Mouse (Mus musculus): Measurements from ENCODE around the gene Arhgap6. TPM values are rescaled to one million over a fixed set of nuclear protein-coding genes. Genes with fewer than 3 reads are reported as not detected.

The Arhgap6 gene
- polyA plus RNA-seq, 1 experiment from 2014 or later, result 4.4 TPM

- Histone ChIP-seq H3K4me3 (no peak overlapping the region), H3K9ac (no peak overlapping the region), H3K36me3 (no peaks in the 10 kb centered on the region), H3K27me3 (peaks cover 6% of the 10 kb centered on the region; the same call in 1 of the 2 replicates), H3K9me3 (no peaks in the 10 kb centered on the region), H3K27ac (no peak overlapping the region), H3K4me2 (no peak overlapping the region), H3K4me1 (no peaks in the 10 kb centered on the region)
- no peak for ATAC-seq (ENCODE audit: insufficient number of reproducible peaks, low FRiP score, low TSS enrichment, low read depth)
Observed at GRCm38 (mm10) chrX:169012701-169013100, 217.8 kb downstream of the Arhgap6 start.

- H3K4me1 ChIP-seq, result no peaks in the 10 kb centered on the region
- no peak overlapping the region for H3K9ac ChIP-seq
- H3K27ac ChIP-seq, result no peak overlapping the region
- no peaks in the 10 kb centered on the region for H3K9me3 ChIP-seq
- no peak overlapping the region for H3K4me3 ChIP-seq
- no peaks in the 10 kb centered on the region for H3K36me3 ChIP-seq
- no peak for ATAC-seq (ENCODE audit: insufficient number of reproducible peaks, low FRiP score, low TSS enrichment, low read depth)
- H3K27me3 ChIP-seq, result peaks cover 25% of the 10 kb centered on the region
- H3K4me2 ChIP-seq, result no peak overlapping the region
- WGBS, result 96% methylated on average over 1 of the region's 1 CpGs
Observed at GRCm38 (mm10) chrX:169034390-169034789, 239.5 kb downstream of the Arhgap6 start.

GRCm38 (mm10) chrX:169036403-169037296, 241.8 kb downstream of the Arhgap6 start:
- H3K27me3 ChIP-seq, result peaks cover 25% of the 10 kb centered on the region
- H3K4me3 ChIP-seq, result peak overlapping the region; percentile 38
- no peaks in the 10 kb centered on the region for H3K4me1 ChIP-seq
- no peaks in the 10 kb centered on the region for H3K9me3 ChIP-seq
- WGBS, result 21% methylated on average over 31 of the region's 32 CpGs
- H3K27ac ChIP-seq, result no peak overlapping the region
- peak overlapping the region; percentile 52 for H3K4me2 ChIP-seq
- no peaks in the 10 kb centered on the region for H3K36me3 ChIP-seq
- peak; percentile 85 for ATAC-seq (ENCODE audit: insufficient number of reproducible peaks, low FRiP score, low TSS enrichment, low read depth)
- H3K9ac ChIP-seq, result no peak overlapping the region

- no peaks in the 10 kb centered on the region for H3K4me1 ChIP-seq
- H3K9ac ChIP-seq, result no peak overlapping the region
- no peaks in the 10 kb centered on the region for H3K36me3 ChIP-seq
- peaks cover 25% of the 10 kb centered on the region for H3K27me3 ChIP-seq
- 0 out of 2 replicates have a peak overlapping the region, but pooled peaks have one; percentile 52 for H3K4me2 ChIP-seq
- ATAC-seq (ENCODE audit: insufficient number of reproducible peaks, low FRiP score, low TSS enrichment, low read depth), result no peak
- H3K4me3 ChIP-seq, result peak overlapping the region; percentile 38; the same call in 1 of the 2 replicates
- no peaks in the 10 kb centered on the region for H3K9me3 ChIP-seq
- no peak overlapping the region for H3K27ac ChIP-seq
- 59% methylated on average over 4 of the region's 4 CpGs for WGBS
Observed at GRCm38 (mm10) chrX:169037401-169037800, 242.5 kb downstream of the Arhgap6 start.

GRCm38 (mm10) chrX:169043872-169044271, 249.0 kb downstream of the Arhgap6 start:
- Histone ChIP-seq H3K4me2 (no peak overlapping the region), H3K27ac (no peak overlapping the region), H3K27me3 (peaks cover 4% of the 10 kb centered on the region; the same call in 1 of the 2 replicates), H3K4me1 (no peaks in the 10 kb centered on the region), H3K4me3 (no peak overlapping the region), H3K9ac (no peak overlapping the region), H3K9me3 (no peaks in the 10 kb centered on the region), H3K36me3 (no peaks in the 10 kb centered on the region)
- 67% methylated on average over 1 of the region's 1 CpGs for WGBS
- ATAC-seq (ENCODE audit: insufficient number of reproducible peaks, low FRiP score, low TSS enrichment, low read depth), result no peak

- Histone ChIP-seq H3K4me3 (no peak overlapping the region), H3K4me1 (no peaks in the 10 kb centered on the region), H3K36me3 (no peaks in the 10 kb centered on the region), H3K4me2 (no peak overlapping the region), H3K27ac (no peak overlapping the region), H3K9me3 (no peaks in the 10 kb centered on the region), H3K9ac (no peak overlapping the region), H3K27me3 (peaks cover 4% of the 10 kb centered on the region; the same call in 1 of the 2 replicates)
- 52% methylated on average over 3 of the region's 3 CpGs for WGBS
- no peak for ATAC-seq (ENCODE audit: insufficient number of reproducible peaks, low FRiP score, low TSS enrichment, low read depth)
Observed at GRCm38 (mm10) chrX:169047595-169047994, 252.7 kb downstream of the Arhgap6 start.

GRCm38 (mm10) chrX:169049550-169049949, 254.7 kb downstream of the Arhgap6 start:
- Histone ChIP-seq H3K27ac (no peak overlapping the region), H3K9me3 (no peaks in the 10 kb centered on the region), H3K4me3 (no peak overlapping the region), H3K36me3 (no peaks in the 10 kb centered on the region), H3K4me2 (no peak overlapping the region), H3K4me1 (no peaks in the 10 kb centered on the region), H3K27me3 (peaks cover 4% of the 10 kb centered on the region; the same call in 1 of the 2 replicates), H3K9ac (no peak overlapping the region)
- no peak for ATAC-seq (ENCODE audit: insufficient number of reproducible peaks, low FRiP score, low TSS enrichment, low read depth)

- no peaks in the 10 kb centered on the region for H3K9me3 ChIP-seq
- H3K4me1 ChIP-seq, result no peaks in the 10 kb centered on the region
- no peaks in the 10 kb centered on the region for H3K36me3 ChIP-seq
- no peak overlapping the region for H3K9ac ChIP-seq
- no peak for ATAC-seq (ENCODE audit: insufficient number of reproducible peaks, low FRiP score, low TSS enrichment, low read depth)
- H3K4me3 ChIP-seq, result no peak overlapping the region
- WGBS, result 48% methylated on average over 5 of the region's 5 CpGs
- H3K27ac ChIP-seq, result no peak overlapping the region
- H3K4me2 ChIP-seq, result no peak overlapping the region
- H3K27me3 ChIP-seq, result no peaks in the 10 kb centered on the region
Observed at GRCm38 (mm10) chrX:169053907-169054476, 259.1 kb downstream of the Arhgap6 start.

GRCm38 (mm10) chrX:169062555-169062954, 267.7 kb downstream of the Arhgap6 start:
- no peak for ATAC-seq (ENCODE audit: insufficient number of reproducible peaks, low FRiP score, low TSS enrichment, low read depth)
- H3K4me2 ChIP-seq, result no peak overlapping the region
- H3K9me3 ChIP-seq, result no peaks in the 10 kb centered on the region
- no peaks in the 10 kb centered on the region for H3K36me3 ChIP-seq
- H3K27ac ChIP-seq, result no peak overlapping the region
- 0 out of 2 replicates have a peak, but pooled peaks cover 4% of the 10 kb centered on the region for H3K27me3 ChIP-seq
- H3K9ac ChIP-seq, result no peak overlapping the region
- no peak overlapping the region for H3K4me3 ChIP-seq
- no peaks in the 10 kb centered on the region for H3K4me1 ChIP-seq

GRCm38 (mm10) chrX:169065298-169065697, 270.4 kb downstream of the Arhgap6 start:
- no peak for ATAC-seq (ENCODE audit: insufficient number of reproducible peaks, low FRiP score, low TSS enrichment, low read depth)
- no peak overlapping the region for H3K4me2 ChIP-seq
- no peak overlapping the region for H3K27ac ChIP-seq
- H3K4me3 ChIP-seq, result no peak overlapping the region
- no peaks in the 10 kb centered on the region for H3K36me3 ChIP-seq
- H3K4me1 ChIP-seq, result no peaks in the 10 kb centered on the region
- 0 out of 2 replicates have a peak, but pooled peaks cover 4% of the 10 kb centered on the region for H3K27me3 ChIP-seq
- no peak overlapping the region for H3K9ac ChIP-seq
- 70% methylated on average over 3 of the region's 3 CpGs for WGBS
- H3K9me3 ChIP-seq, result no peaks in the 10 kb centered on the region

- 79% methylated on average over 1 of the region's 1 CpGs for WGBS
- Histone ChIP-seq H3K9me3 (no peaks in the 10 kb centered on the region), H3K27me3 (0 out of 2 replicates have a peak, but pooled peaks cover 4% of the 10 kb centered on the region)
Observed at GRCm38 (mm10) chrX:169065922-169066321, 271.0 kb downstream of the Arhgap6 start.

GRCm38 (mm10) chrX:169075020-169075419, 280.1 kb downstream of the Arhgap6 start:
- H3K4me1 ChIP-seq, result no peaks in the 10 kb centered on the region
- WGBS, result 75% methylated on average over 2 of the region's 2 CpGs
- no peak overlapping the region for H3K4me3 ChIP-seq
- H3K9me3 ChIP-seq, result no peaks in the 10 kb centered on the region
- H3K36me3 ChIP-seq, result no peaks in the 10 kb centered on the region
- ATAC-seq (ENCODE audit: insufficient number of reproducible peaks, low FRiP score, low TSS enrichment, low read depth), result no peak
- no peak overlapping the region for H3K27ac ChIP-seq
- H3K4me2 ChIP-seq, result no peak overlapping the region
- no peaks in the 10 kb centered on the region for H3K27me3 ChIP-seq
- H3K9ac ChIP-seq, result no peak overlapping the region

More at GRCm38 (mm10) chrX:169065922-169066321, 271.0 kb downstream of the Arhgap6 start:
- Histone ChIP-seq H3K36me3 (no peaks in the 10 kb centered on the region), H3K9ac (no peak overlapping the region), H3K4me3 (no peak overlapping the region), H3K4me2 (no peak overlapping the region), H3K4me1 (no peaks in the 10 kb centered on the region), H3K27ac (no peak overlapping the region)
- ATAC-seq (ENCODE audit: insufficient number of reproducible peaks, low FRiP score, low TSS enrichment, low read depth), result no peak
